Mouse (Mus musculus): Measurements from ENCODE around the gene Tnfrsf1b. TPM values are rescaled to one million over a fixed set of nuclear protein-coding genes. Genes with fewer than 3 reads are reported as not detected.

Gene Tnfrsf1b
- 1.9 and 2.4 TPM in 2 replicates for polyA plus RNA-seq (2014; fragmentation: Nextera tagmentation; extraction: Ambion mirVana)

- Histone ChIP-seq H3K4me1 (ENCODE audit: control insufficient read depth, insufficient read depth, low read length) (peaks cover 7% of the 10 kb centered on the region; the same call in 1 of the 2 replicates), H3K27ac (ENCODE audit: low read depth, low read length) (no peak within 1 kb of the TSS), H3K4me2 (peak within 1 kb of the TSS; percentile 75), H3K27me3 (ENCODE audit: control insufficient read depth, insufficient read depth, low read length) (peaks cover 15% of the 10 kb centered on the region), H3K4me3 (ENCODE audit: low read depth, low read length) (peak within 1 kb of the TSS; percentile 38), H3K36me3 (ENCODE audit: control insufficient read depth, insufficient read depth, low read length) (no peaks in the 10 kb centered on the region), H3K9ac (ENCODE audit: low read length) (peak within 1 kb of the TSS; percentile 49), H3K9me3 (ENCODE audit: control insufficient read depth, low read length) (no peaks in the 10 kb centered on the region)
- ATAC-seq (ENCODE audit: low FRiP score) (peak; percentile 82), DNase-seq (ENCODE audit: low spot score, missing footprints) (peak; percentile 88)
- under 1% methylated on average over 39 of the region's 47 CpGs for WGBS
Observed at GRCm38 (mm10) chr4:145246173-145247011, at the start of gene Tnfrsf1b. Tnfrsf1b (minus strand) TSS chr4:145246870.

GRCm38 (mm10) chr4:145295589-145296300, 49.1 kb upstream of the Tnfrsf1b start:
- no peak overlapping the region for H3K4me3 ChIP-seq (ENCODE audit: low read depth, low read length)
- no peak overlapping the region for H3K9ac ChIP-seq (ENCODE audit: low read length)
- no peak overlapping the region for H3K27ac ChIP-seq (ENCODE audit: low read depth, low read length)
- H3K27me3 ChIP-seq (ENCODE audit: control insufficient read depth, insufficient read depth, low read length) = no peaks in the 10 kb centered on the region
- no peaks in the 10 kb centered on the region for H3K9me3 ChIP-seq (ENCODE audit: control insufficient read depth, low read length)
- DNase-seq (ENCODE audit: low spot score, missing footprints) (peak; percentile 90), ATAC-seq (ENCODE audit: low FRiP score) (peak; percentile 41; the same call in 1 of the 2 replicates)
- 47% methylated on average over 5 of the region's 5 CpGs for WGBS
- H3K36me3 ChIP-seq (ENCODE audit: control insufficient read depth, insufficient read depth, low read length) = no peaks in the 10 kb centered on the region
- no peaks in the 10 kb centered on the region for H3K4me1 ChIP-seq (ENCODE audit: control insufficient read depth, insufficient read depth, low read length)
- no peak overlapping the region for H3K4me2 ChIP-seq

- no peak overlapping the region for H3K27ac ChIP-seq (ENCODE audit: low read depth, low read length)
- no peaks in the 10 kb centered on the region for H3K36me3 ChIP-seq (ENCODE audit: control insufficient read depth, insufficient read depth, low read length)
- DNase-seq (ENCODE audit: low spot score, missing footprints) (no peak), ATAC-seq (ENCODE audit: low FRiP score) (no peak)
- H3K4me1 ChIP-seq (ENCODE audit: control insufficient read depth, insufficient read depth, low read length) = no peaks in the 10 kb centered on the region
- no peak overlapping the region for H3K4me3 ChIP-seq (ENCODE audit: low read depth, low read length)
- H3K9ac ChIP-seq (ENCODE audit: low read length) = no peak overlapping the region
- 88% methylated on average over 5 of the region's 5 CpGs for WGBS
- H3K27me3 ChIP-seq (ENCODE audit: control insufficient read depth, insufficient read depth, low read length) = no peaks in the 10 kb centered on the region
- no peaks in the 10 kb centered on the region for H3K9me3 ChIP-seq (ENCODE audit: control insufficient read depth, low read length)
- no peak overlapping the region for H3K4me2 ChIP-seq
Observed at GRCm38 (mm10) chr4:145294588-145294987, 47.9 kb upstream of the Tnfrsf1b start.

- Histone ChIP-seq H3K9ac (ENCODE audit: low read length) (no peak overlapping the region), H3K4me3 (ENCODE audit: low read depth, low read length) (no peak overlapping the region), H3K27me3 (ENCODE audit: control insufficient read depth, insufficient read depth, low read length) (no peaks in the 10 kb centered on the region), H3K9me3 (ENCODE audit: control insufficient read depth, low read length) (no peaks in the 10 kb centered on the region), H3K27ac (ENCODE audit: low read depth, low read length) (no peak overlapping the region), H3K4me1 (ENCODE audit: control insufficient read depth, insufficient read depth, low read length) (no peaks in the 10 kb centered on the region), H3K36me3 (ENCODE audit: control insufficient read depth, insufficient read depth, low read length) (no peaks in the 10 kb centered on the region), H3K4me2 (no peak overlapping the region)
- ATAC-seq (ENCODE audit: low FRiP score) (peak; percentile 86), DNase-seq (ENCODE audit: low spot score, missing footprints) (peak; percentile 94)
- WGBS = 49% methylated on average over 4 of the region's 4 CpGs
Observed at GRCm38 (mm10) chr4:145286369-145287120, 39.9 kb upstream of the Tnfrsf1b start.

- ATAC-seq (ENCODE audit: low FRiP score) (no peak), DNase-seq (ENCODE audit: low spot score, missing footprints) (no peak)
- 88% methylated on average over 4 of the region's 4 CpGs for WGBS
- Histone ChIP-seq H3K36me3 (ENCODE audit: control insufficient read depth, insufficient read depth, low read length) (no peaks in the 10 kb centered on the region), H3K27ac (ENCODE audit: low read depth, low read length) (no peak overlapping the region), H3K4me1 (ENCODE audit: control insufficient read depth, insufficient read depth, low read length) (no peaks in the 10 kb centered on the region), H3K9ac (ENCODE audit: low read length) (no peak overlapping the region), H3K4me2 (no peak overlapping the region), H3K27me3 (ENCODE audit: control insufficient read depth, insufficient read depth, low read length) (no peaks in the 10 kb centered on the region), H3K4me3 (ENCODE audit: low read depth, low read length) (no peak overlapping the region), H3K9me3 (ENCODE audit: control insufficient read depth, low read length) (no peaks in the 10 kb centered on the region)
Observed at GRCm38 (mm10) chr4:145284675-145285074, 38.0 kb upstream of the Tnfrsf1b start.

- no peaks in the 10 kb centered on the region for H3K9me3 ChIP-seq (ENCODE audit: control insufficient read depth, low read length)
- ATAC-seq (ENCODE audit: low FRiP score) (no peak), DNase-seq (ENCODE audit: low spot score, missing footprints) (no peak)
- H3K27me3 ChIP-seq (ENCODE audit: control insufficient read depth, insufficient read depth, low read length) = no peaks in the 10 kb centered on the region
- no peak overlapping the region for H3K4me3 ChIP-seq (ENCODE audit: low read depth, low read length)
- no peak overlapping the region for H3K4me2 ChIP-seq
- 79% methylated on average over 6 of the region's 6 CpGs for WGBS
- no peaks in the 10 kb centered on the region for H3K36me3 ChIP-seq (ENCODE audit: control insufficient read depth, insufficient read depth, low read length)
- no peak overlapping the region for H3K27ac ChIP-seq (ENCODE audit: low read depth, low read length)
- no peaks in the 10 kb centered on the region for H3K4me1 ChIP-seq (ENCODE audit: control insufficient read depth, insufficient read depth, low read length)
- no peak overlapping the region for H3K9ac ChIP-seq (ENCODE audit: low read length)
Observed at GRCm38 (mm10) chr4:145283441-145283840, 36.8 kb upstream of the Tnfrsf1b start.

- H3K9me3 ChIP-seq (ENCODE audit: control insufficient read depth, low read length) = no peaks in the 10 kb centered on the region
- no peak for ATAC-seq (ENCODE audit: low FRiP score)
- H3K27ac ChIP-seq (ENCODE audit: low read depth, low read length) = no peak overlapping the region
- 92% methylated on average over 6 of the region's 6 CpGs for WGBS
- H3K36me3 ChIP-seq (ENCODE audit: control insufficient read depth, insufficient read depth, low read length) = no peaks in the 10 kb centered on the region
- H3K4me2 ChIP-seq = no peak overlapping the region
- no peaks in the 10 kb centered on the region for H3K4me1 ChIP-seq (ENCODE audit: control insufficient read depth, insufficient read depth, low read length)
- H3K27me3 ChIP-seq (ENCODE audit: control insufficient read depth, insufficient read depth, low read length) = no peaks in the 10 kb centered on the region
- no peak for DNase-seq (ENCODE audit: low spot score, missing footprints)
- no peak overlapping the region for H3K9ac ChIP-seq (ENCODE audit: low read length)
- H3K4me3 ChIP-seq (ENCODE audit: low read depth, low read length) = no peak overlapping the region
Observed at GRCm38 (mm10) chr4:145280966-145281365, 34.3 kb upstream of the Tnfrsf1b start.

- H3K4me3 ChIP-seq (ENCODE audit: low read depth, low read length) = no peak overlapping the region
- no peaks in the 10 kb centered on the region for H3K9me3 ChIP-seq (ENCODE audit: control insufficient read depth, low read length)
- no peaks in the 10 kb centered on the region for H3K27me3 ChIP-seq (ENCODE audit: control insufficient read depth, insufficient read depth, low read length)
- no peak for DNase-seq (ENCODE audit: low spot score, missing footprints)
- H3K36me3 ChIP-seq (ENCODE audit: control insufficient read depth, insufficient read depth, low read length) = no peaks in the 10 kb centered on the region
- 75% methylated on average over 3 of the region's 3 CpGs for WGBS
- H3K9ac ChIP-seq (ENCODE audit: low read length) = no peak overlapping the region
- no peak overlapping the region for H3K4me2 ChIP-seq
- no peaks in the 10 kb centered on the region for H3K4me1 ChIP-seq (ENCODE audit: control insufficient read depth, insufficient read depth, low read length)
- ATAC-seq (ENCODE audit: low FRiP score) = no peak
- no peak overlapping the region for H3K27ac ChIP-seq (ENCODE audit: low read depth, low read length)
Observed at GRCm38 (mm10) chr4:145278724-145279370, 32.2 kb upstream of the Tnfrsf1b start.

Data from midbrain, embryonic 11.5 days (tissue).